Mouse (Mus musculus) layer of hippocampus, postnatal 25 days (tissue): ENCODE results near the gene Sowahb. TPM values are rescaled to one million over a fixed set of nuclear protein-coding genes. Genes with fewer than 3 reads are reported as not detected.
"Not testable (repeated sequence)": the region's sequence is repeated elsewhere in the genome, so short reads cannot be mapped to it uniquely, and the experiment has no call there.

Source experiments
- DNase-seq, 2 experiments: peaks; one replicate each; pipeline ENCODE4 v3.0.0; 2022; ENCODE audit warnings: mixed read lengths in 2 of 2, low spot score in 1 of 2; ENCODE audit errors: extremely low spot score in 1 of 2
- total RNA-seq, 2 experiments: library from RNA; stranded (reverse); gene quantifications; 2 replicates each; pipeline ENCODE4 v1.2.3; 2021

The Sowahb gene
- total RNA-seq, 2 experiments from 2014 or later, result 1.4 to 2.1 TPM

GRCm38 (mm10) chr5:93043688-93044583 is 886 bp downstream of the Sowahb start:
- DNase-seq, result no peak

GRCm38 (mm10) chr5:93042831-93043687 is 1.8 kb downstream of the Sowahb start:
- DNase-seq, result no peak

- DNase-seq, result no peak
These were observed 2.8 kb downstream of the Sowahb start for GRCm38 (mm10) chr5:93042031-93042430.

- no peak for DNase-seq
These were observed 3.5 kb downstream of the Sowahb start for GRCm38 (mm10) chr5:93041276-93041675.

GRCm38 (mm10) chr5:93040095-93040494 is 4.7 kb downstream of the Sowahb start:
- no peak for DNase-seq

- DNase-seq, result no peak
These were observed 8.6 kb downstream of the Sowahb start for GRCm38 (mm10) chr5:93036254-93036653.

GRCm38 (mm10) chr5:93035285-93035684 is 9.5 kb downstream of the Sowahb start:
- DNase-seq, result no peak

- no peak for DNase-seq
These were observed 11.5 kb downstream of the Sowahb start for GRCm38 (mm10) chr5:93033087-93033870.

- DNase-seq, result no peak
These were observed 12.2 kb downstream of the Sowahb start for GRCm38 (mm10) chr5:93032621-93033020.

GRCm38 (mm10) chr5:93030869-93031268 is 14.0 kb downstream of the Sowahb start:
- DNase-seq, result no peak

GRCm38 (mm10) chr5:93030411-93030810 is 14.4 kb downstream of the Sowahb start:
- DNase-seq, result no peak

GRCm38 (mm10) chr5:93027120-93027675 is 17.6 kb downstream of the Sowahb start:
- DNase-seq, result no peak

- no peak for DNase-seq
These were observed 18.2 kb downstream of the Sowahb start for GRCm38 (mm10) chr5:93026437-93027119.

- DNase-seq, result peak in 1 of 2 experiments; percentile 19
These were observed 20.0 kb downstream of the Sowahb start for GRCm38 (mm10) chr5:93024754-93025280.

GRCm38 (mm10) chr5:93022126-93022797 is 22.6 kb downstream of the Sowahb start:
- DNase-seq, result no peak

- no peak for DNase-seq
These were observed 24.7 kb downstream of the Sowahb start for GRCm38 (mm10) chr5:93020024-93020666.

GRCm38 (mm10) chr5:93019207-93019606 is 25.6 kb downstream of the Sowahb start:
- DNase-seq, result not testable (repeated sequence)

GRCm38 (mm10) chr5:93017678-93018077 is 27.1 kb downstream of the Sowahb start:
- DNase-seq, result no peak
